Mouse (Mus musculus) adrenal gland, adult 8-10 months (tissue): ENCODE data around the gene Lcn6. TPM values are rescaled to one million over a fixed set of nuclear protein-coding genes. Genes with fewer than 3 reads are reported as not detected.
"Not testable (repeated sequence)": the region's sequence is repeated elsewhere in the genome, so short reads cannot be mapped to it uniquely, and the experiment has no call there.

Experiments used
- DNase-seq: peaks from one replicate; pipeline ENCODE4 v3.0.0; 2022
- total RNA-seq, 4 experiments: library from RNA; stranded (reverse); gene quantifications; 2 replicates each; pipeline ENCODE4 v1.2.4; 2022

Lcn6 gene
- total RNA-seq, result not detected

- DNase-seq, result no peak
Measured at GRCm38 (mm10) chr2:25676486-25676885, at the start of gene Lcn6. Gene Lcn6 (plus strand): TSS chr2:25676786.

- no peak for DNase-seq
Measured at GRCm38 (mm10) chr2:25627811-25628210, 48.8 kb upstream of the Lcn6 start, which contains the start of gene Fcna. Gene Fcna (minus strand): TSS chr2:25628030.

- DNase-seq, result no peak
Measured at GRCm38 (mm10) chr2:25628738-25629137, 47.8 kb upstream of the Lcn6 start.

DNA sequence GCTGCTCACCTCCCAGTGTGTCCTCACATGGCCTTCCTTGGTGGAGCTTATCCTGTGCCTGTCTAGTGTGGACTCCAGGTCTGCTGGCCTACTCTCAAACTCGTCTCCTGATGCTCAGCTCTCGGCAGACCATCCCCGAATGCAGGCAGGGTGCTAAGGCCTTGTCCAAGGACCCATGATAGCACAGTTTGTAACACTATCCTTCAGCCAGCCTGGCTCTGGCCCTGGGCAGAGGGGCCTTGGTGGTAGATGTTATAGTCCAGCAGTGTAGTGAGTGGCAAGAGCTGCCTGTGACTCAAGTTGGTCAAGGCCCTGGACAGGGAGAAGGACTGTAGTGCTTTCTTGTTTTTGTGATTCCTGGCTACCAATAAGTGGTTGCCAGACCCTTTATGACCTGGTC, 43.0 kb upstream of the Lcn6 start:
- DNase-seq, result peak; percentile 72

DNA sequence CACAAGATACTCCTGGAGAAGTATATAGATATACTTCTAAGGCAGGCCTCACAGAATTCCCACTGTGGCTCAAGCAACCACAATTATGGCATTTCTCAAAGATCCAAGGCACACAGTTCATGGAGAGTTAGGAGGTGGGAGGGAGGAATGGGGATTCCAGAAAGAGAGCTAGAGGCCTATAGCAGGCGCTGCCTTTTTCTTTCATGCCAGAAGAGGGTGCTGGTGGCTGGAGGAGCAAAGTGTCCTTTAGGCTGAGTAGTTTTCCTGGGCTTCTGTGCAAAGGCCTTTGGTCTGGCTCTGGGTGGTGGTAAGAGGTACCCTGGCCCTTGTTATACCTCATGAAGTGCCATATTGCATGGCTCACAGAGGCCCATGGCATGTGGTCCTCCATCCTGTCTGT, 42.5 kb upstream of the Lcn6 start:
- no peak for DNase-seq

GRCm38 (mm10) chr2:25639890-25640289, 36.7 kb upstream of the Lcn6 start:
- no peak for DNase-seq

DNA sequence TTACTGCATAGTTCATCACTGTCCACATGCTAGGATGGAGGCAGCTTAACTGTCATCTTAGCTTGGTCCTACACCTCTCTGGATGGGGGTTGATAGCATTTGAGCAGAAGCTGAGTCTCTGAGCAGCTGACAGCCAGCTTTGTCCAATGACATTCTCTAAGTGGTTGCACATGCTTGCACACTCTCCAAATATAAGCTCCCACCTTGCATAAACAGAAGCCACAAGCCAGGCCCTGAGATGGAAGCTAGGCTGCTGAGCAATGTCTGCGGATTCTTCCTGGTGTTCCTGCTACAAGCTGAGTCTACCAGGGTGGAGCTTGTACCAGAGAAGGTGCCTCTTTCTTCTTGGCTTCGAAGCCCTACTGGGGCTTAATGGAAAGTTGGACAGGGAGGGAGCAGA, 23.7 kb upstream of the Lcn6 start, which contains the start of gene Lcn8:
Gene Lcn8, plus strand, starts transcription at position 219 of the 400 bp plus-strand sequence.
- no peak for DNase-seq

GRCm38 (mm10) chr2:25654502-25654901, 22.1 kb upstream of the Lcn6 start:
- no peak for DNase-seq

GRCm38 (mm10) chr2:25656691-25657090, 19.9 kb upstream of the Lcn6 start:
- no peak for DNase-seq

GRCm38 (mm10) chr2:25657246-25657645, 19.3 kb upstream of the Lcn6 start:
- no peak for DNase-seq

GRCm38 (mm10) chr2:25657652-25658051, 18.9 kb upstream of the Lcn6 start, which contains the start of gene Lcn5:
Gene Lcn5 (plus strand): TSS chr2:25657952.
- DNase-seq, result no peak

DNA sequence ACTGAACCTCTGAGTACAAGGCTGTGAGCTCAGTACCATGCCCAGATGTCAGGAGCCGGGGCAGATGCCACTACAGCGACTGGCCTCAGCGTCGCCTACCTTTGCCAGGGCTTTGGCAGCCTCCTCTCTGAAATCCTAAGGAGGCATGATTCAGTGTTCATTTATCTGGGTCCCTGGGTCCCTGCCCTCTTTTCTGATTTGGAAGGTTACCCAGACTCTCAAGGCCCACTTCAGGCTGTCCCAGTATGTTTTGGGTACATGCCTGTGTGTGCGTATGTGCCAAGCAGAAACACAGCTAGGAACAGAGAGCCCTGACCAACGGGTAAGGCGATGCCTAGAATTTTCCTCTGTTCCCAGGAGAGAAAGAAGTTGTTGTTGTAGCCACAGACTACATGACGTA, 16.3 kb upstream of the Lcn6 start:
- DNase-seq, result peak; percentile 41

GRCm38 (mm10) chr2:25661245-25661970, 15.2 kb upstream of the Lcn6 start:
- no peak for DNase-seq

DNA sequence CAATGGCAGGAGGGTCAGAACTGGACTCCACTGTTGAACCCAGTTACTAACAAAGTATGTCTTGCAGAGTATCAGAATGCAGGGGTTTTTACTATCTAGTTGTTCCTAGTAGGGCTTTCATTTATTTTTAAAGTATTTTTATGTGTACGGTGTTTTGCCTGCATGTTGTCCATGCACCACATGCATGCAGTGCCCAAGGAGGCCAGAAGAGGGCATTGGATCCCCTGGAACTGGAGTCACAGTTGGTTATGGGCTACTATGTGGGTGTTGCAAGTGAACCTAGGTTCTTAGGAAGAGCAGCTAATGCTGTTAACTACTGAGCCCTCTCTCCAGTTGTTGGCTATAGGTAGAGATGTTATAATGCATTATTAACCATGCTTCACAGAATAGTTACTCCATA, 13.1 kb upstream of the Lcn6 start:
- DNase-seq, result peak; percentile 38

DNA sequence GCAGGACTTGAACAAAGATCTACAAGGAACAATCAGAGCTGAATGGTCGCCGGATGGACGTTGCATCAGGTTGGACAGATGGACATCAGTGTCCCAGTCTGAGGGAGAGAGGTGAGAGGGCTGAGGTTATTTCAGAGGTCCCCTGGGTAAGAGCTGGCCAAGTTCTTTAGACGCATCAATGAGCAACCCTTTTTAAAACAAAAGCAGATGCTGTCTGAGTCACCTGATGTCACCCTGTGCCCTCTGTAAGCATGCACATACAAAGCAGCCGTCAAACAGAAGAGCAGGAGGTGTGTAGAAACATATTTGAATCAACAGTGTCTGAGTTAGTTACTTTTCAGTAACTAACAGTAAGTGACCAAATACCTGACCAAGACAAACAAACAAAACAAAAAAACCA, 12.5 kb upstream of the Lcn6 start:
- no peak for DNase-seq

DNA sequence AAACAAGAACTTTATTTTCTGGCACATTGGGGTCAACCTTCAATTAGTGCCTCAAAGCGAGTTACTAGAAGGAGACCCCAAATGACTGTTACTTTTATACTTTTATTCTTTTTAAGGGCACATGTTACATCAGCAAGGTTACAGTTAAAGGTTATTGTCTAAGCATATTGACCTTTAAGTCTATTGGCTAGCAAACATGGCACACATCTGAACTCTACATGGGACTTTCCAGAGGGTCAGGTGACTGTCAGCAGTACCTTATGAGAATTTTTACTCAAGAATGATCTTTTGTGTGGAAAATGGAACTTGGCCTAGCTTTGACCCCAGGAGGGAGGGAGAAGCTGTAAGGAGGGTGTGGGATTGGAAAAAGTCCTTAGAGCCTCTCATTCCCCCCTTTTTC, 10.1 kb upstream of the Lcn6 start:
- DNase-seq, result no peak

DNA sequence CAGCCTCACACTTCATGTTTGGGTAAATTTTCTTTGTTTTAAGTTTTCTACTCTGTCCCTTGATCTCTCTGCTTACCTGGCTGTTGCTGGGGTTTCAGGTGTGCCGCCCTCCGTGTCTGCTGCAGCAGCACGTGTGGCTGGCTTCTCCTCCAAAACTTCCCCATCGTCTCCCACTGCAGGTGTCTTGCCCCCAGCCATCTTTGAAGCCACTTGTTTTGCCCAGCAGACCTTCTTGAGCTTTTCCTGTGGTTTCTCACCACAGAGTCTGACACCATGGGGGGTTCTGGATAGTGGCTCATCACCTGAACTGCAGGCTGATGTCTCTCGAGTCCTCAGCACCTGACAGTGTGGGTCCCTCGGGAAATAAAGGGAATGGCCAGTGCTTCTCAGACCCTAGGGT, 3.0 kb downstream of the Lcn6 start:
- DNase-seq, result no peak

GRCm38 (mm10) chr2:25682426-25682825, 5.8 kb downstream of the Lcn6 start, which contains the start of gene Lcn10:
Gene Lcn10 (plus strand): TSS chr2:25682726.
- no peak for DNase-seq

DNA sequence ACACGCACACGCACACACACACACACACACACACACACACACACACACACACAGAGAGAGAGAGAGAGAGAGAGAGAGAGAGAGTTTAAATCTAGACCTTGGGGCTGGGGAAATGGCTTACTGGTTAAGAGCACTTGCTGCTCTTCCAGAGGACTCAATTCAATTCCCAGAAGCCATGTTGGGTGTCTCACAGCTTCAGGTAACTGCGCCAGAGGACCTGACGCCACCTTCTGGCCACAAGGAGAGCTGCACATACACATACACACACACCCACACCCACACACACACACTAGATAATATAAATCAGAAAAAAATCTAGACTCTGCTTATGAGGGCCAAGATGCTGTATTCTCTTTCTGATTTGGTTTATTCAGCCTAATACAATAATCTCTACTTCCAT, 10.4 kb downstream of the Lcn6 start:
- DNase-seq, result no peak

DNA sequence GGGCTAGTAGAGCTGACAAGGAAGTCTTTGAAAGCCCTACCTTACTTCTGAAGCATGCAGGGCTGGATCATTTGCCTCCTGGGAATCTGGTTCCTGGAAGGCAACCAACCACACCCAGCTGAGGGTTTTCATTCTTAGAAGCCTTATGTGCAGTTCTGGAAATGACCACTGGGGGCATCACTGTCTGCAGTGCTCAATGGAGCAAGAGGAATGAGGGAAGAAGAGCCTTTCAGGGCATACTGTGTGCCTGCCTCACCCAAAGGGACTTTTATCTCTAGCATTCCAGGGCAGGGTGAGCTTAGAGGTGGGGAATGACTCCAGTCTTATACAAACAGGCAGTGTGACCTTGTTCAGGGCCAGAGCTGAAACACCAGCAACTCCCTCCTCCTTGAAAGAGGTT, 18.0 kb downstream of the Lcn6 start:
- peak; percentile 55 for DNase-seq

- no peak for DNase-seq
Measured at GRCm38 (mm10) chr2:25696951-25697350, 20.4 kb downstream of the Lcn6 start.

DNA sequence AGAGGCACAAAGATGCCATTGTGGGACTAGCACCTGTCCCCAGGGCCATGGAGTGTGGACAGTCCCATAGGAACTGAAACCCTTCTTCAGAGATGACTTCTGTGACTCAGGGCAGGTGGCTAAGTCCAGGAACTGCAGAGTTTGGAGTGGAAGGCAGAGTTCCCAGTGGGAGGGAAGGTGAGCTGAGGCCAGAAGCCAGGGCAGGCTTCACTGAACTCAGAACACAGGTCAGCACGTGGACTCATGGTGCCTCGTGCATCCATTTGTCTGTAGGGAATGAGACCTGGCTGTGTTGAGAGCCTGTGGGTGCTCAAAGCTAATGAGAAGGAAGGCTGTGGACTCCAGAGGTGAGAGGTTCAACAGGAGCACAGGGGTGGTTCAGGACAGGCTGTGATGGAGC, 22.1 kb downstream of the Lcn6 start:
- DNase-seq, result no peak

DNA sequence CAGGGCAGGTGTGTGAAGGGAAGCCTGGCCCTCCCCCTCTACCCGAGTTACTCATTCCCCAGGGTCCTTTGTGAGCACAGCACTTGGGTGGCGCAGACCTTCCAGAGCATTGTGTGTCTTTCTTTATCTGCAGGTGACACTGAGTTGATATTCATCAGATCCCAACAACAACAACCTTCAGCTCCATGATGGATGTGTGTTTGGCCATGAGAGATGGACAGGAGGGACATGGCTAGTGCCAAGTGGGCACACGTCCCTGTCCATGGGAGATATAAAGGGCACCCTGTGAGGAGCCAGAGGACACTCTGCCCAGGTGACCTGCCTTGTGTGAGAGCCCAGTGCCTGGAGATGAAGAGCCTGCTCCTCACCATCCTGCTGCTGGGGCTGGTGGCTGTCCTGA, 23.2 kb downstream of the Lcn6 start, which contains the start of gene Obp2a:
Gene Obp2a, plus strand, starts transcription at position 301 of the 400 bp plus-strand sequence.
- not testable (repeated sequence) for DNase-seq

- no peak for DNase-seq
Measured at GRCm38 (mm10) chr2:25701001-25701400, 24.4 kb downstream of the Lcn6 start.

DNA sequence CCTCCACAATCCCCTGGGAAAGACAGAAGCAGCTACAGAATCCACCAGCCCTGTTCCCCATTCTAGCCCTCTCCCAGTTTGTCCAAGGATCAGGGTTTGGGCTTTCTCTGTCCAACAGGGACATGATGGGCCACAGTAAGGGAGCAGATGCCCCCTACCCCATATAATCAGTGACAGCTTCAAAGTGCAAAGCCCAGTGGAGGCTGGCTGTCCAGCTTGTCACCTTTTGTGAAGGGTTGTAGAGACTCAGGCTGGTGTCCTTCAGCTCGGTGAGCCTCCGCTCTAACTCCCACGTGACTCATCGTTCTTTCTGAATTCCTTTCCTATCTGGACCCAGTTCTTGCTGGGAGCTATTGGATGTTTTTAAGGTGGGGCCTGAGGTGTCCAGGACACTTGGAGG, 27.1 kb downstream of the Lcn6 start:
- DNase-seq, result no peak
